Mouse (Mus musculus): Measurements from ENCODE around the gene Ltb4r1. TPM values are rescaled to one million over a fixed set of nuclear protein-coding genes. Genes with fewer than 3 reads are reported as not detected.

The Ltb4r1 gene
- polyA plus RNA-seq (2015; fragmentation: Nextera tagmentation; extraction: Ambion mirVana) = 1.8 TPM in 2 replicates

DNA sequence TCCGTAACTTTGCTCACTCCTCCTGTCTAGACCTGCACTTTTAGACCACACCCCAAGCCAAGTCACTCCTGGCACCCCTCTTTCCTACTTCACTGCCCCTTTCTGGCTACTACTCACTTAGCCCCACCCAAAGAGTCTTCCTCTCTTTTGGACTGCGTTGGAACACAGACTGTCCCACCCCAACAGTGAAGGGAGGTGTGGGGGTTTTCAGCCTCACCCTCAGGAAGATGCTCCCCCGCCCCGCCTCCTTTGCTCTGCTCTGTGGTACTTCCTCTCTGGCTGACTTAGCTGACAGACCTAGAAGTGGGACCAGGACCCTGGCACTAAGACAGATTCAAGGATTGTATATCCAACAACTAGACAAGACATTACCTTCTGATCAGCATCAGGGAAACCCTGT, at the start of gene Ltb4r1:
Gene Ltb4r1, plus strand, starts transcription at position 267 of the 400 bp plus-strand sequence.
- 64% methylated on average over 4 of the region's 4 CpGs for WGBS

DNA sequence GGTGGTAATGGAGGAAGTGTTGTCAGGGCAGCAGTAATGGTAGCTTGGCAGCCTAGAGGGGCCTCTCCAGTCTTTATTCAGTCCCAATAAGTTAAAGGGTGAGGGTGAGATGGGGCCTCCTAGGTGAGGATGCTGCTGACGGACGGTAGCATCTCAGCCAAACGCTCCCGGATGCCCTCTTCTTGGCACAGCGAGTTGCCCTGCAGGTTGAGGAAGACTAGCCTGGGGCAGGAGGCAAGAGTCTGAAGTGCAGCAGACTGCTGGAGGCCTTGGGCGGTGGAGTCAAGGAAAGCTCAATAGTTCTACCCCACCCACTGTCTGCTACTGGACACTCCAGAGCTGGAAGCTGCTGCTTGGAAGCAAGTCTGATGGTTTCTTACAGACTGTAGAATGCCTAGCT, 49.5 kb upstream of the Ltb4r1 start:
- H3K9me3 ChIP-seq (ENCODE audit: control insufficient read depth, low read length) = no peaks in the 10 kb centered on the region
- peaks cover 11% of the 10 kb centered on the region; the same call in 1 of the 2 replicates for H3K36me3 ChIP-seq (ENCODE audit: control insufficient read depth, insufficient read depth, low read length)
- H3K27ac ChIP-seq (replicated peaks) = peak overlapping the region; percentile 53; the same call in 1 of the 2 replicates
- TF ChIP-seq CTCF (IDR thresholded peaks at IDR 0.05; ENCODE audit: low read depth) = no peak
- 92% methylated on average over 6 of the region's 6 CpGs for WGBS
- no peak overlapping the region for H3K4me3 ChIP-seq (ENCODE audit: low read depth, low read length)
- no peak for DNase-seq (ENCODE audit: low spot score)
- H3K4me2 ChIP-seq (replicated peaks; ENCODE audit: low read depth) = no peak overlapping the region
- no peak for ATAC-seq (ENCODE audit: low FRiP score, low TSS enrichment)
- no peak overlapping the region for H3K9ac ChIP-seq (ENCODE audit: low read length)
- no peaks in the 10 kb centered on the region for H3K27me3 ChIP-seq (ENCODE audit: control insufficient read depth, insufficient read depth, low read length)
- H3K4me1 ChIP-seq (replicated peaks; ENCODE audit: control insufficient read depth, insufficient read depth) = peaks cover 3% of the 10 kb centered on the region; the same call in 1 of the 2 replicates

More for the DNA sequence above, at the start of gene Ltb4r1:
- Histone ChIP-seq H3K9me3 (ENCODE audit: control insufficient read depth, low read length) (no peaks in the 10 kb centered on the region), H3K4me1 (replicated peaks; ENCODE audit: control insufficient read depth, insufficient read depth) (peaks cover 5% of the 10 kb centered on the region; the same call in 1 of the 2 replicates), H3K9ac (ENCODE audit: low read length) (no peak within 1 kb of the TSS), H3K27ac (replicated peaks) (no peak within 1 kb of the TSS), H3K36me3 (ENCODE audit: control insufficient read depth, insufficient read depth, low read length) (no peaks in the 10 kb centered on the region), H3K4me3 (ENCODE audit: low read depth, low read length) (no peak within 1 kb of the TSS), H3K4me2 (replicated peaks; ENCODE audit: low read depth) (no peak within 1 kb of the TSS), H3K27me3 (ENCODE audit: control insufficient read depth, insufficient read depth, low read length) (no peaks in the 10 kb centered on the region)
- TF ChIP-seq CTCF (IDR thresholded peaks at IDR 0.05; ENCODE audit: low read depth) (no peak), EP300 (optimal IDR thresholded peaks at IDR 0.05) (no peak)
- ATAC-seq (ENCODE audit: low FRiP score, low TSS enrichment) (no peak), DNase-seq (ENCODE audit: low spot score) (no peak)

- no peak overlapping the region for H3K4me2 ChIP-seq (replicated peaks; ENCODE audit: low read depth)
- no peak overlapping the region for H3K4me3 ChIP-seq (ENCODE audit: low read depth, low read length)
- H3K27ac ChIP-seq (replicated peaks) = no peak overlapping the region
- TF ChIP-seq CTCF (IDR thresholded peaks at IDR 0.05; ENCODE audit: low read depth) = no peak
- TF ChIP-seq EP300 (optimal IDR thresholded peaks at IDR 0.05) = no peak
- H3K9ac ChIP-seq (ENCODE audit: low read length) = no peak overlapping the region
- 80% methylated on average over 8 of the region's 8 CpGs for WGBS
- H3K9me3 ChIP-seq (ENCODE audit: control insufficient read depth, low read length) = no peaks in the 10 kb centered on the region
- peaks cover 11% of the 10 kb centered on the region; the same call in 1 of the 2 replicates for H3K36me3 ChIP-seq (ENCODE audit: control insufficient read depth, insufficient read depth, low read length)
- peaks cover 3% of the 10 kb centered on the region; the same call in 1 of the 2 replicates for H3K4me1 ChIP-seq (replicated peaks; ENCODE audit: control insufficient read depth, insufficient read depth)
- ATAC-seq (ENCODE audit: low FRiP score, low TSS enrichment) = no peak
- H3K27me3 ChIP-seq (ENCODE audit: control insufficient read depth, insufficient read depth, low read length) = no peaks in the 10 kb centered on the region
- DNase-seq (ENCODE audit: low spot score) = no peak
These were observed 48.9 kb upstream of the Ltb4r1 start for GRCm38 (mm10) chr14:55716884-55717283.

- TF ChIP-seq CTCF (IDR thresholded peaks at IDR 0.05; ENCODE audit: low read depth) (no peak), EP300 (optimal IDR thresholded peaks at IDR 0.05) (no peak)
- no peak for DNase-seq (ENCODE audit: low spot score)
- no peak for ATAC-seq (ENCODE audit: low FRiP score, low TSS enrichment)
- no peaks in the 10 kb centered on the region for H3K9me3 ChIP-seq (ENCODE audit: control insufficient read depth, low read length)
- WGBS = 83% methylated on average over 6 of the region's 6 CpGs
- H3K4me3 ChIP-seq (ENCODE audit: low read depth, low read length) = no peak overlapping the region
- no peak overlapping the region for H3K27ac ChIP-seq (replicated peaks)
- no peak overlapping the region for H3K4me2 ChIP-seq (replicated peaks; ENCODE audit: low read depth)
- no peaks in the 10 kb centered on the region for H3K27me3 ChIP-seq (ENCODE audit: control insufficient read depth, insufficient read depth, low read length)
- no peaks in the 10 kb centered on the region for H3K4me1 ChIP-seq (replicated peaks; ENCODE audit: control insufficient read depth, insufficient read depth)
- peaks cover 11% of the 10 kb centered on the region; the same call in 1 of the 2 replicates for H3K36me3 ChIP-seq (ENCODE audit: control insufficient read depth, insufficient read depth, low read length)
- H3K9ac ChIP-seq (ENCODE audit: low read length) = no peak overlapping the region
These were observed 46.0 kb upstream of the Ltb4r1 start for GRCm38 (mm10) chr14:55719737-55720136.

DNA sequence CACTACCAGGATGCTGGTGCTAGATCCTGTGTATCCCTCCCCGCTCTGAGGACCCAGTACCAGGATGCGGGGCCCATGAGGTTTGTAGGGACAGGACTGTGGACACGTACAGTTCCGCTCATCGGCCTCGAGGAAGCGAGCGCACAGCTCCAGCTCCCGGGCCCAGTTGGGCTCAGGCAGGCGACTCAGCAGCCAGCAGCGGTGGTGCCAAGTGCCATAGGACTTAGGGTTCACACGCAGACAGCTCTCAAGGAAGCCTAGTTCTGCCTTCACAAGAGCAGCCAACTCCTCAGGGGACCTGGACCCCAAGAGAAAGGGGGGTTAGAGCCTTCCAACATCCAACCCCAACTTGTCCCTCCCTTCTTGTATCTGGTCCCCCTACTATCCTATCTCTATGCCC, 45.1 kb upstream of the Ltb4r1 start:
- WGBS = 92% methylated on average over 12 of the region's 12 CpGs
- 0 out of 2 replicates have a peak overlapping the region, but pooled peaks have one; percentile 81 for H3K4me3 ChIP-seq (ENCODE audit: low read depth, low read length)

DNA sequence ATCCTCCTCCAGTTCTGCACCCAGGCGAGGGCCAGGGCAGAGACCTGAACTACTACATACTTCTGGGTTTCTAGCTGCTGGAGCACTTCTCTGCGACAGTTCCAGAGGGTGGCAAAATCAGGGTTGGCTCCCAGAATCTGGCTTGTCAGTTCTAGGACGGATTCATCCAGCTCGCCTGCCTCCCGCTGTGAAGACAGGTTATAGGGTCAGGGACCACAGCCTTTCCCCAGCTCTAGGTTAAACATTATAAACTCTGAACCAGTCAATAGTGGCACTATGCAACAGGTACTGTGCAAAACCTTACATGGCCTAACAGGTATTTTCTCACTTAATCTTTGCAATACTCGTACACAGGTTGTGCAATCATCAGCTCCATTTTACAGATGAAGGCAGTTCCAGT, 44.7 kb upstream of the Ltb4r1 start:
- peak overlapping the region; percentile 92; the same call in 1 of the 2 replicates for H3K27ac ChIP-seq (replicated peaks)
- peak overlapping the region; percentile 82 for H3K9ac ChIP-seq (ENCODE audit: low read length)

More for the DNA sequence above, 45.1 kb upstream of the Ltb4r1 start:
- peaks cover 11% of the 10 kb centered on the region; the same call in 1 of the 2 replicates for H3K36me3 ChIP-seq (ENCODE audit: control insufficient read depth, insufficient read depth, low read length)
- H3K4me1 ChIP-seq (replicated peaks; ENCODE audit: control insufficient read depth, insufficient read depth) = no peaks in the 10 kb centered on the region
- H3K27me3 ChIP-seq (ENCODE audit: control insufficient read depth, insufficient read depth, low read length) = no peaks in the 10 kb centered on the region
- H3K27ac ChIP-seq (replicated peaks) = no peak overlapping the region
- ATAC-seq (ENCODE audit: low FRiP score, low TSS enrichment) (no peak), DNase-seq (ENCODE audit: low spot score) (no peak)
- no peak for TF ChIP-seq CTCF (IDR thresholded peaks at IDR 0.05; ENCODE audit: low read depth)
- TF ChIP-seq EP300 (optimal IDR thresholded peaks at IDR 0.05) = no peak
- H3K4me2 ChIP-seq (replicated peaks; ENCODE audit: low read depth) = no peak overlapping the region
- no peaks in the 10 kb centered on the region for H3K9me3 ChIP-seq (ENCODE audit: control insufficient read depth, low read length)
- no peak overlapping the region for H3K9ac ChIP-seq (ENCODE audit: low read length)

More for the DNA sequence above, 44.7 kb upstream of the Ltb4r1 start:
- H3K9me3 ChIP-seq (ENCODE audit: control insufficient read depth, low read length) = no peaks in the 10 kb centered on the region
- no peak for ATAC-seq (ENCODE audit: low FRiP score, low TSS enrichment)
- TF ChIP-seq EP300 (optimal IDR thresholded peaks at IDR 0.05) (no peak), CTCF (IDR thresholded peaks at IDR 0.05; ENCODE audit: low read depth) (no peak)
- H3K4me3 ChIP-seq (ENCODE audit: low read depth, low read length) = peak overlapping the region; percentile 81
- H3K4me2 ChIP-seq (replicated peaks; ENCODE audit: low read depth) = peak overlapping the region; percentile 70
- 72% methylated on average over 6 of the region's 6 CpGs for WGBS
- DNase-seq (ENCODE audit: low spot score) = no peak
- H3K27me3 ChIP-seq (ENCODE audit: control insufficient read depth, insufficient read depth, low read length) = no peaks in the 10 kb centered on the region
- H3K36me3 ChIP-seq (ENCODE audit: control insufficient read depth, insufficient read depth, low read length) = peaks cover 10% of the 10 kb centered on the region; the same call in 1 of the 2 replicates
- H3K4me1 ChIP-seq (replicated peaks; ENCODE audit: control insufficient read depth, insufficient read depth) = no peaks in the 10 kb centered on the region

All from stomach, postnatal 0 days (tissue).